Mouse (Mus musculus) liver, postnatal 0 days (tissue): ENCODE measurements around the gene Mthfs. TPM values are rescaled to one million over a fixed set of nuclear protein-coding genes. Genes with fewer than 3 reads are reported as not detected.

ENCODE experiments used
- ATAC-seq: fragments of 200-750 bp; cut with Nextera tagmentation; 2 replicates; pipeline ENCODE4 v1.8.0; 2017; ENCODE audit warnings: mild to moderate bottlenecking, moderate library complexity
- DNase-seq: peaks from one replicate; pipeline ENCODE4 v3.0.0-alpha.2; 2016
- H3K27ac ChIP-seq: fragments of 300-500 bp; sonication (generic); 2 replicates; pipeline ENCODE4 v1.5.1; 2014; ENCODE audit warnings: antibody characterized with exemption, moderate library complexity, mild to moderate bottlenecking, low read depth
- H3K27me3 ChIP-seq: fragments of 300-500 bp; sonication (generic); 2 replicates; pipeline ENCODE4 v1.6.1; 2014; ENCODE audit warnings: low read length, control low read depth, mixed read lengths; ENCODE audit not compliant: insufficient read depth
- H3K36me3 ChIP-seq: fragments of 300-500 bp; sonication (generic); replicated peaks from 2 replicates; pipeline ENCODE4 v1.6.1; 2014; ENCODE audit warnings: mild to moderate bottlenecking, control low read depth, low read length, moderate library complexity, mixed read lengths; ENCODE audit not compliant: insufficient read depth
- H3K4me1 ChIP-seq: fragments of 300-500 bp; sonication (generic); 2 replicates; pipeline ENCODE4 v1.6.1; 2014; ENCODE audit warnings: antibody characterized with exemption, mild to moderate bottlenecking, control low read depth; ENCODE audit not compliant: insufficient read depth
- H3K4me2 ChIP-seq: fragments of 300-500 bp; sonication (generic); 2 replicates; pipeline ENCODE4 v1.6.1; 2014; ENCODE audit warnings: low read depth, mild to moderate bottlenecking, low read length, moderate library complexity, mixed read lengths
- H3K4me3 ChIP-seq: fragments of 300-500 bp; sonication (generic); 2 replicates; pipeline ENCODE4 v1.5.1; 2014; ENCODE audit warnings: low read depth, low read length
- H3K9ac ChIP-seq: fragments of 300-500 bp; sonication (generic); replicated peaks from 2 replicates; pipeline ENCODE4 v1.6.1; 2014; ENCODE audit warnings: mild to moderate bottlenecking, moderate library complexity
- H3K9me3 ChIP-seq: fragments of 300-500 bp; sonication (generic); 2 replicates; pipeline ENCODE4 v1.6.1; 2016; ENCODE audit warnings: mild to moderate bottlenecking, control low read depth, low read length, mixed read lengths
- CTCF ChIP-seq: sonication (generic); IDR thresholded peaks from 2 replicates; pipeline ENCODE4 v1.5.1; 2016; ENCODE audit warnings: antibody characterized with exemption, low read depth
- EP300 ChIP-seq: IDR thresholded peaks from 2 replicates; pipeline ENCODE4 v1.6.1; 2016; ENCODE audit warnings: antibody characterized with exemption, low read depth, mild to moderate bottlenecking
- WGBS: fragments of 180-500 bp; shearing (Covaris S2); extraction: QIAGEN DNeasy Blood & Tissue Kit; methylation state at CpG from one replicate; pipeline ENCODE4 v1.1.7; 2014; ENCODE audit not compliant: insufficient replicate concordance; 5-methylcytosine and 5-hydroxymethylcytosine counted together
- polyA plus RNA-seq: library from polyadenylated mRNA; unstranded; fragments of >200 nt; fragmentation: Nextera tagmentation; extraction: Ambion mirVana; gene quantifications from 2 replicates; pipeline ENCODE4 v1.2.1, GENCODE M21; 2015

Mthfs gene
- polyA plus RNA-seq, 1 experiment from 2014 or later, result 39.6 TPM

GRCm38 (mm10) chr9:89273766-89274165 lies 63.3 kb downstream of the Mthfs start:
- TF ChIP-seq EP300 (no peak), CTCF (no peak)
- ATAC-seq, result no peak
- H3K27ac ChIP-seq, result no peak overlapping the region

GRCm38 (mm10) chr9:89278207-89278606 lies 67.7 kb downstream of the Mthfs start:
- no peak for DNase-seq
- H3K9ac ChIP-seq, result no peak overlapping the region
- TF ChIP-seq CTCF (no peak), EP300 (no peak)
- no peak overlapping the region for H3K4me2 ChIP-seq
- no peaks in the 10 kb centered on the region for H3K4me1 ChIP-seq
- no peaks in the 10 kb centered on the region for H3K36me3 ChIP-seq
- no peak overlapping the region for H3K27ac ChIP-seq
- WGBS, result 75% methylated on average over 8 of the region's 8 CpGs
- no peaks in the 10 kb centered on the region for H3K9me3 ChIP-seq
- H3K27me3 ChIP-seq, result no peaks in the 10 kb centered on the region
- ATAC-seq, result no peak
- H3K4me3 ChIP-seq, result no peak overlapping the region

More at GRCm38 (mm10) chr9:89273766-89274165, 63.3 kb downstream of the Mthfs start:
- Histone ChIP-seq H3K36me3 (no peaks in the 10 kb centered on the region), H3K4me2 (no peak overlapping the region), H3K9ac (no peak overlapping the region), H3K9me3 (no peaks in the 10 kb centered on the region), H3K27me3 (no peaks in the 10 kb centered on the region), H3K4me1 (no peaks in the 10 kb centered on the region), H3K4me3 (no peak overlapping the region)
- DNase-seq, result no peak
- WGBS, result 67% methylated on average over 7 of the region's 7 CpGs

DNA sequence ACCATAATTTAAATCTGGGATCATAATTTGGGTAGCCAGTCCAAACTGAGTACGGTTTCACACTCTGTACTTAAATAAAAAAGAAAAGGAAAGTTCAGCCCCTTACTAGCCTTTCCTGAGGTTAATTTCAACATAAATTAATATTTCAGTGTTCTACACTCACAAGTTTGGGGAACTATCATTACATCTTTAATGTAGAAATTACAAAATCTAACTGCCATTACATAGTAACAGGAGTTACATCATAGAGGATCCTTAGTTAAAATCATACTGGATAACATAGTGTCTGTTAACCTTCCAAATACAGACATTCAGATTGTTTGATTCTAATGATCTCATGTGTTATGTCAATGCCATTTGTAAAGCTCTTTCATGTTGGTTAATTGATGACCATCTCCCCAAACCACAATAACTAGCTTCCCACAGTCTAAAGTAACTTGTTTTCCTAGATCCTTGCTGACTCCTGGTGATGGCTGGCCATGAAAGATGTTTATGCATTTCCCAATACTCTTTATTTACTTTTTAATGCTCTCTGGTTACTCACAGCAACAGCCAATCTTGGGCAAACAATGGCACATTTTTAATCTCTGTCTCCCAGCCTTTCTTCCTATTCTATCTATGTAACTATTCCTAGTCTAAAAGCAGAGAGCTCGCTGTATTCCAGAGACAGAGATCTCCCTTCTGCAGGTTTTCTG lies 72.0 kb downstream of the Mthfs start:
- TF ChIP-seq EP300, result no peak
- Histone ChIP-seq H3K9ac (no peak overlapping the region), H3K36me3 (no peaks in the 10 kb centered on the region), H3K27me3 (no peaks in the 10 kb centered on the region), H3K4me2 (no peak overlapping the region), H3K9me3 (no peaks in the 10 kb centered on the region), H3K4me1 (no peaks in the 10 kb centered on the region), H3K27ac (no peak overlapping the region), H3K4me3 (no peak overlapping the region)
- ATAC-seq, result no peak
- 72% methylated on average over 2 of the region's 2 CpGs for WGBS
- no peak for DNase-seq

DNA sequence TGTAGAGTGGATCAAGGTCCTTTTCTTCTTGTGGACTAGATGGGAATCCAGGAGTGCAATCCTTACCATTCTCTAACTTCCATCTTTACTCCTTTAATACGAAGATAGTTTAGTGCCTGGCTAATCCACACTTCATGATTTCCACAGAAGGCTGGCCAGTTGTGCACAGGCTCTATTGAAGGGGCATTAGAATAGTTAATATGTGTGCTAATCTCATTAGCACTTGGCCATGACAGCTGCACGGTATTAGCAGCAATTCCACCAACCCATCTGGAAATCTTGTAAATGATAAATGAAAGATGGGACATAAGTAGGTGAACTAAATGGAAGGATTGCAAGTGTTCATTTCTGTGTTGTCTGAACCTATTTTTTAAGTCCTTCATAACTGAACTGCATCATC lies 77.6 kb downstream of the Mthfs start:
- H3K4me1 ChIP-seq, result no peaks in the 10 kb centered on the region
- no peaks in the 10 kb centered on the region for H3K36me3 ChIP-seq
- H3K4me3 ChIP-seq, result no peak overlapping the region
- H3K9me3 ChIP-seq, result no peaks in the 10 kb centered on the region
- no peak overlapping the region for H3K27ac ChIP-seq
- DNase-seq, result no peak
- no peaks in the 10 kb centered on the region for H3K27me3 ChIP-seq
- no peak for TF ChIP-seq CTCF
- no peak for TF ChIP-seq EP300
- no peak overlapping the region for H3K9ac ChIP-seq
- 67% methylated on average over 2 of the region's 2 CpGs for WGBS
- H3K4me2 ChIP-seq, result no peak overlapping the region
- no peak for ATAC-seq

GRCm38 (mm10) chr9:89293364-89293763 lies 82.9 kb downstream of the Mthfs start:
- TF ChIP-seq CTCF (no peak), EP300 (no peak)
- H3K9me3 ChIP-seq, result no peaks in the 10 kb centered on the region
- H3K4me1 ChIP-seq, result no peaks in the 10 kb centered on the region
- no peak overlapping the region for H3K27ac ChIP-seq
- no peak overlapping the region for H3K9ac ChIP-seq
- no peak overlapping the region for H3K4me2 ChIP-seq
- WGBS, result 85% methylated on average over 3 of the region's 3 CpGs
- DNase-seq, result no peak
- no peak overlapping the region for H3K4me3 ChIP-seq
- no peak for ATAC-seq
- H3K27me3 ChIP-seq, result no peaks in the 10 kb centered on the region
- no peaks in the 10 kb centered on the region for H3K36me3 ChIP-seq

DNA sequence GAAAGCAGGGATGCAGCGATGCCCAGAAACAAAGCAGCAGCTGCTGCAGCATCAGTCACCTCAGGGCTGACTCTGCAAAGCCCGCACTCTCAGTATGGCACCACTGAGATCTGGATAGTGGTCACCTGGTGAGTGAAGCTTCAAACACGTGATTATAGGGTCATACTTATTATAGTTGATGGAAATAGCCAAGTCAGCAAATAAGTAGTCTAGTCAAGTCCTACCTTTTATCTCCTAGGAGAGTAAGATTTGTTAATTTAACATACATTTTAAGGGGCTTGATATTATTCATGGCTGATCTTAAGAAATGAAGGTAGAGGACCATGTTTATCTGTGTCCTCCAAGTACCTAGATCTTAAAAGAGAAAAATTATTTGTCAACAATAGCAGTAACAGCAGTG lies 83.6 kb downstream of the Mthfs start:
- no peak overlapping the region for H3K9ac ChIP-seq
- H3K4me3 ChIP-seq, result no peak overlapping the region
- no peak overlapping the region for H3K4me2 ChIP-seq
- H3K27me3 ChIP-seq, result no peaks in the 10 kb centered on the region
- TF ChIP-seq CTCF, result no peak
- TF ChIP-seq EP300, result no peak
- no peak overlapping the region for H3K27ac ChIP-seq
- H3K36me3 ChIP-seq, result no peaks in the 10 kb centered on the region
- WGBS, result 65% methylated on average over 3 of the region's 3 CpGs
- H3K4me1 ChIP-seq, result no peaks in the 10 kb centered on the region
- ATAC-seq (no peak), DNase-seq (no peak)
- H3K9me3 ChIP-seq, result no peaks in the 10 kb centered on the region
